Mouse (Mus musculus) brain, embryonic 14.5 days (tissue): ENCODE results near the gene Epn1.

Experiments
- CTCF ChIP-seq: fragments of 200-500 bp; IDR thresholded peaks from 2 replicates; pipeline ENCODE4 v1.5.1; 2012; ENCODE audit warnings: inconsistent platforms, mild to moderate bottlenecking, moderate library complexity, borderline replicate concordance; ENCODE audit not compliant: insufficient read depth, insufficient read length; ENCODE audit errors: extremely low read depth
- POLR2A ChIP-seq: fragments of 200-500 bp; IDR thresholded peaks from 2 replicates; pipeline ENCODE4 v1.6.1; 2012; ENCODE audit warnings: mild to moderate bottlenecking, inconsistent platforms, borderline replicate concordance; ENCODE audit not compliant: poor library complexity, insufficient read depth, insufficient read length, severe bottlenecking; ENCODE audit errors: extremely low read depth

GRCm38 (mm10) chr7:5057804-5058203, 22.2 kb upstream of the Epn1 start:
- TF ChIP-seq CTCF = no peak
- TF ChIP-seq POLR2A = no peak
